Mouse (Mus musculus) hindbrain, embryonic 14.5 days (tissue): ENCODE data around the gene Odf3l2. TPM values are rescaled to one million over a fixed set of nuclear protein-coding genes. Genes with fewer than 3 reads are reported as not detected.

Experiments used
- ATAC-seq: fragments of 200-750 bp; cut with Nextera tagmentation; 2 replicates; pipeline ENCODE4 v1.8.0; 2017; ENCODE audit warnings: moderate number of reproducible peaks, mild to moderate bottlenecking, moderate TSS enrichment, moderate library complexity; ENCODE audit not compliant: low FRiP score
- DNase-seq: peaks from one replicate; pipeline ENCODE4 v3.0.0-alpha.2; 2015; ENCODE audit warnings: low spot score
- H3K27ac ChIP-seq: fragments of 300-500 bp; sonication (generic); 2 replicates; pipeline ENCODE4 v1.5.1; 2014; ENCODE audit warnings: mild to moderate bottlenecking, moderate library complexity
- H3K27me3 ChIP-seq: fragments of 300-500 bp; sonication (generic); 2 replicates; pipeline ENCODE4 v1.6.1; 2014; ENCODE audit warnings: mild to moderate bottlenecking, low read length, mixed read lengths; ENCODE audit not compliant: control insufficient read depth, insufficient read depth
- H3K36me3 ChIP-seq: fragments of 300-500 bp; sonication (generic); replicated peaks from 2 replicates; pipeline ENCODE4 v1.6.1; 2014; ENCODE audit not compliant: control insufficient read depth, insufficient read depth
- H3K4me1 ChIP-seq: fragments of 300-500 bp; sonication (generic); replicated peaks from 2 replicates; pipeline ENCODE4 v1.6.1; 2014; ENCODE audit warnings: antibody characterized with exemption, low read length, mixed read lengths; ENCODE audit not compliant: control insufficient read depth, insufficient read depth
- H3K4me2 ChIP-seq: fragments of 300-500 bp; sonication (generic); replicated peaks from 2 replicates; pipeline ENCODE4 v1.6.1; 2014; ENCODE audit warnings: mild to moderate bottlenecking, moderate library complexity
- H3K4me3 ChIP-seq: fragments of 300-500 bp; sonication (generic); replicated peaks from 2 replicates; pipeline ENCODE4 v1.5.1; 2014; ENCODE audit warnings: mild to moderate bottlenecking, low read length
- H3K9ac ChIP-seq: fragments of 300-500 bp; sonication (generic); 2 replicates; pipeline ENCODE4 v1.6.1; 2014
- H3K9me3 ChIP-seq: fragments of 300-500 bp; sonication (generic); 2 replicates; pipeline ENCODE4 v1.6.1; 2016; ENCODE audit warnings: low read length; ENCODE audit not compliant: control insufficient read depth
- WGBS: fragments of 180-500 bp; shearing (Covaris S2); extraction: QIAGEN DNeasy Blood & Tissue Kit; methylation state at CpG from one replicate; pipeline ENCODE4 v1.1.7; 2014; 5-methylcytosine and 5-hydroxymethylcytosine counted together
- polyA plus RNA-seq: library from polyadenylated mRNA; unstranded; fragments of >200 nt; fragmentation: Nextera tagmentation; extraction: Ambion mirVana; gene quantifications from 2 replicates; pipeline ENCODE4 v1.2.1, GENCODE M21; 2014

Odf3l2 gene
- polyA plus RNA-seq, 1 experiment from 2014 or later: 0.31 TPM

DNA sequence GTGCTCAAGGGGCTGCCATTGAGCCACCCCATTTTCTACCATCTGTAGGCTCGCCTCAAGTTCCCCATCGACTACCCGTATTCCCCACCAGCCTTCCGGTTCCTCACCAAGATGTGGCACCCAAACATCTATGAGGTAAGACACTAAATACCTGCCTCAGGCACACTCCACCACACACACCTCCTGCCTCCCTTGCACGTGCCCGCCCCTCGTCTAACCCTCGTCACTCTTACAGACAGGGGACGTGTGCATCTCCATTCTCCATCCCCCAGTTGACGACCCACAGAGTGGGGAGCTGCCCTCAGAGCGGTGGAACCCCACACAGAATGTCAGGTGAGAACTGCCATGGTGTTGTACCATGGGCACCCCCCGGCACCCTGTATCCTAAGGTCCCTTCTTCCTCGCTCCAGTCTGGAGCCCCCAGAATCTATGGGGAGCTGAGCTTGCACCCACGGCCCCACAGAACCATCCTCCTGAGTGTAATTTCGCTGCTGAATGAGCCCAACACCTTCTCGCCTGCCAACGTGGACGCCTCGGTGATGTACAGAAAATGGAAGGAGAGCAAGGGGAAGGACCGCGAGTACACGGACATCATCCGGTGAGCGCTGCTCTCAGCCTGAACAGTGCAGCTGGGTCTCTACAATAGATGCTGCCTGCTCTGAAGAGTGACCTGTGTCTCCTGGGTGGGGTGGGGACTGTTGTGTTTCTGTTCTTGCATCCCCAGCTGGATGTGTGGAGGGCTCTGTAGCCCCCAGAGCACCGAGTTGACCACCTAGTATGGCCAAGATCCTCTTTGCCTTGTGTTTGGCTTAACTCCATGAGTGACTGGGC is 39.4 kb upstream of the Odf3l2 start:
- H3K27ac ChIP-seq: no peak overlapping the region
- ATAC-seq (no peak), DNase-seq (no peak)
- H3K4me2 ChIP-seq: no peak overlapping the region
- 97% methylated on average over 25 of the region's 25 CpGs for WGBS
- H3K9ac ChIP-seq: no peak overlapping the region
- peaks cover 50% of the 10 kb centered on the region for H3K36me3 ChIP-seq
- H3K4me3 ChIP-seq: no peak overlapping the region
- peaks cover 18% of the 10 kb centered on the region for H3K4me1 ChIP-seq
- no peaks in the 10 kb centered on the region for H3K27me3 ChIP-seq
- H3K9me3 ChIP-seq: no peaks in the 10 kb centered on the region

DNA sequence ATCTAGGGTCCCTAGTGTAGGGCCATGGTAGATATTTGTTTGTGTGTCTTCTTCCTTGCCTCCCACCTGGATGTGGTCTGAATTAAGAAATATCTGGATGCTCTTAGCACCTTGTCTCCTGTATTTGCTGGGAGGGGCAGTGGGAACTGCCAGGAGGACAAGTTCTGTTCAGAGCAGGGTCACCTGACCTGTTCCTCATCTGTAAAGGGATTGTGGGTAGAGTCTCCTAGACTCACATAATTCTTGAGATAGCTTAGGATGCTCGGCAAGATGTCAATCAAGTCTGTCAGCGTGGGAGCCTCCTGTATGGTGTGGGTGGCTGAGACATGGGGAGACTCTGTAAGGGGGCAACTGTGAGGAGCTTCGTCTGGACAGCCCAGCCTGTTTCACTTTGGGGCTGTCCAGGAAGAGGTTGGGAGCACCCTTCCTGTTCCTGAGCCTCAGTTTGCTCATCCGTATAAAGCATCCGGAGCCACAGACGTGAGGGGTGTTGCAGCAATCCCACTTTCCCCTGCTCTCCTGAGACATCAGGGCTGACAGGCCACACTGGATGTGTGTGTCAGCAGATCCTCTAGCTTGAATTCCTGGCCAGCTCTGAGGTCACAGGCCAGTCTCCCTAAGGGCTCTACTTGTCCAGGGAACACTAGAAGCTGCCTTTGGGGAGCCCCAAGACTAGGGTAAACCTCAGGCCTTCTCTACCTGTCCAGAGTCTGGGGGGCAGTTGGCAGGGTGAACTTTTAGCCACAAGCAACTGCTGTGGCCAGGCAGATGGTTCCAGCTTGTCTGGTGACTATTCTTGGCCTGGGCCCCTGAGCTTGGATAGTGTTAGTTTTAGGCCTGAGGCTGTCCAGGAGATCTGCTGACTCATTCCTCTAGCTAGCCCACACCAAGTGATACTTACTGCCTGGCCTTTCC is 38.4 kb upstream of the Odf3l2 start:
- H3K36me3 ChIP-seq: peaks cover 46% of the 10 kb centered on the region
- H3K27ac ChIP-seq: no peak overlapping the region
- ATAC-seq (no peak), DNase-seq (no peak)
- WGBS: 93% methylated on average over 6 of the region's 6 CpGs
- H3K4me1 ChIP-seq: peaks cover 18% of the 10 kb centered on the region
- no peaks in the 10 kb centered on the region for H3K27me3 ChIP-seq
- peak overlapping the region; percentile 83 for H3K4me3 ChIP-seq
- H3K4me2 ChIP-seq: peak overlapping the region; percentile 94
- H3K9ac ChIP-seq: peak overlapping the region; percentile 86; the same call in 1 of the 2 replicates
- no peaks in the 10 kb centered on the region for H3K9me3 ChIP-seq

DNA sequence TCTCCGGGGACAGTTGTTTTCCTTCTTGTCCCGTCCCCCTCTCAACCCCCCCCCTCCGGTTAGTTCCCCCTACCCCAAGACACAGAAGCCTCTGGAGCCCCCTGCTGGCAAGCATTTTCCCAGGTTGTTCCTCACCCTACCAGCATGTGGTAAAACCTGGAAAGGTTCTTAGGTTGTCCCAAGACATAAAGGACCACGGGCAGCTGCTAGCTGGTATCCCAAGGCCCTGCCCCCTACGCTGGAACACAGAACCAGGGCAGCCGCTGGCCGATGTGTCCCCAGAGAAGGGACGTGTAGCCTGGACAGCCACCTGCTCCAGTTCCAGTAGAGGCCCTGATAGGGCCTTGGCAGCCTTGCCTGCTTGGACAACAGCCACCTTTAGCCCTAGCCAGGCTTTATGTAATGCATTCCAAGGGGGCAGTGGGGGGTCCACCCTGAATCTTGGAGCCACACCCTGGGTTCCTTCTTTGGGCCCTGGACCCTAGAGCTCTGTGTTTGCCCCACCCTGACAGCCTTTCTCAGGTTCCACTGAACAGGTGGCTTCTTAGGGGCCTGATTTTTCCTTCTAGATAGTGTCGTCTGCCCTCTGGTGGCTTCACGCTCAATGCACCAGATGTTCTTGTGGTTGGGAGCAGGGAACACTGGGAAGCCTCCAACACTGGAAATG is 37.5 kb upstream of the Odf3l2 start:
- peak overlapping the region; percentile 86 for H3K9ac ChIP-seq
- peaks cover 18% of the 10 kb centered on the region for H3K4me1 ChIP-seq
- H3K27ac ChIP-seq: peak overlapping the region; percentile 85; the same call in 1 of the 2 replicates
- H3K27me3 ChIP-seq: no peaks in the 10 kb centered on the region
- no peaks in the 10 kb centered on the region for H3K9me3 ChIP-seq
- 9% methylated on average over 10 of the region's 10 CpGs for WGBS
- ATAC-seq: no peak
- peak overlapping the region; percentile 94 for H3K4me2 ChIP-seq
- H3K36me3 ChIP-seq: peaks cover 37% of the 10 kb centered on the region
- DNase-seq: no peak
- peak overlapping the region; percentile 83 for H3K4me3 ChIP-seq

DNA sequence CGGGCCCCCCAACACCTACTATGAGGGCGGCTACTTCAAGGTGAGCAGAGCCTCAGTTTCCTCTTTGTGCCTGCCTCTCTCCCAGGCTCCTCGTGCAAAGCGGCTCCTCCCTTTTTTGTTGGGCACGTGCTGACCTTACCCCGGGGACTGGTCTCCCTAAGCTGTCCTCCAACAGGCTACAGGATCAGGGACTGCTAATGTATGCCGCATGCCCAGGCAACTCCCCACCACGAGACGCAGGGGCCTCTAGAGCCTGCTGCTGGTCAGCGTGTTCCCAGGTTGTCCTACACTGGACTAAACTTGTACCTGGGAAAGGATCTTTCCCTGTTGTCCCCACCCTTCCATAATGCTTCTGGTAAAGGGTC is 37.0 kb upstream of the Odf3l2 start:
- Histone ChIP-seq H3K36me3 (peaks cover 32% of the 10 kb centered on the region), H3K4me2 (peak overlapping the region; percentile 94), H3K4me1 (peaks cover 18% of the 10 kb centered on the region), H3K9me3 (no peaks in the 10 kb centered on the region), H3K27ac (peak overlapping the region; percentile 85), H3K27me3 (no peaks in the 10 kb centered on the region), H3K9ac (peak overlapping the region; percentile 86), H3K4me3 (peak overlapping the region; percentile 83)
- DNase-seq (no peak), ATAC-seq (peak; percentile 7; the same call in 1 of the 2 replicates)
- WGBS: 0% methylated on average over 10 of the region's 10 CpGs

DNA sequence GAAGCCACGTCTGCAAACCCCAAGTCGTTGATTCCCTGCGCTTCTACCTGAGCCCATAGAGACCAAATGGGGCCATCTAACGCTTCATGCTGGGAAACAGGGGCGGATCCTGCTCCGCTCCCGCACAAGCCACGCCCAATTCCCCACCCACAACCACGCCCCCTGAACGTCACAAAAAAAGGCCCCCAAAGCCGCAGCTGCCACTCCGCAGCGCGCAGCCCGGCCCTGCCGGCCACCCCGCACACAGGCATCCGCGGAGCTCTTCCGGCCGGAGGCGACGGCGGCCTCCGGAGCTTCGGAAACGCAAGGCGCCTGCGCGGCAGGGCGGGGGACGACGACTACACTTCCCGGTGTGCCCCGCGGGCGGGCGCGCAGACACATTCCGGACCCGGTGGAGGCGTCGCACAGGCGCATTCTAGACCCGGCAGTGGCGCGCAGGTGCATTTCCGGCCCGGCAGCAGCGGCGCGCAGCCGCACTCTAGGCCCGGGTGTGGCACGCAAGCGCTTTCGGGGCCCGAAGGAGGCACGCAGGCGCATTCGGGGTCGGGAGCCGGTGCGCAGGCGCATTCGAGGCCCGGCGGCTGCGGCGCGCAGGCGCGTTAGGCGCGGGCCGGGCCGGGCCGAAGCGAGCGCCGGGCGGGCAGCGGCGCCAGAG is 36.2 kb upstream of the Odf3l2 start, which contains the start of gene Cdc34:
Gene Cdc34 (plus strand): TSS at position 605 of the 655 bp plus-strand sequence.
- H3K27ac ChIP-seq: peak within 1 kb of the TSS; percentile 85
- H3K9me3 ChIP-seq: no peaks in the 10 kb centered on the region
- H3K36me3 ChIP-seq: peaks cover 25% of the 10 kb centered on the region
- no peaks in the 10 kb centered on the region for H3K27me3 ChIP-seq
- H3K4me3 ChIP-seq: peak within 1 kb of the TSS; percentile 83
- H3K4me1 ChIP-seq: peaks cover 18% of the 10 kb centered on the region
- peak within 1 kb of the TSS; percentile 94 for H3K4me2 ChIP-seq
- peak; percentile 95 for ATAC-seq
- peak within 1 kb of the TSS; percentile 86 for H3K9ac ChIP-seq
- peak; percentile 97 for DNase-seq
- under 1% methylated on average over 70 of the region's 84 CpGs for WGBS

DNA sequence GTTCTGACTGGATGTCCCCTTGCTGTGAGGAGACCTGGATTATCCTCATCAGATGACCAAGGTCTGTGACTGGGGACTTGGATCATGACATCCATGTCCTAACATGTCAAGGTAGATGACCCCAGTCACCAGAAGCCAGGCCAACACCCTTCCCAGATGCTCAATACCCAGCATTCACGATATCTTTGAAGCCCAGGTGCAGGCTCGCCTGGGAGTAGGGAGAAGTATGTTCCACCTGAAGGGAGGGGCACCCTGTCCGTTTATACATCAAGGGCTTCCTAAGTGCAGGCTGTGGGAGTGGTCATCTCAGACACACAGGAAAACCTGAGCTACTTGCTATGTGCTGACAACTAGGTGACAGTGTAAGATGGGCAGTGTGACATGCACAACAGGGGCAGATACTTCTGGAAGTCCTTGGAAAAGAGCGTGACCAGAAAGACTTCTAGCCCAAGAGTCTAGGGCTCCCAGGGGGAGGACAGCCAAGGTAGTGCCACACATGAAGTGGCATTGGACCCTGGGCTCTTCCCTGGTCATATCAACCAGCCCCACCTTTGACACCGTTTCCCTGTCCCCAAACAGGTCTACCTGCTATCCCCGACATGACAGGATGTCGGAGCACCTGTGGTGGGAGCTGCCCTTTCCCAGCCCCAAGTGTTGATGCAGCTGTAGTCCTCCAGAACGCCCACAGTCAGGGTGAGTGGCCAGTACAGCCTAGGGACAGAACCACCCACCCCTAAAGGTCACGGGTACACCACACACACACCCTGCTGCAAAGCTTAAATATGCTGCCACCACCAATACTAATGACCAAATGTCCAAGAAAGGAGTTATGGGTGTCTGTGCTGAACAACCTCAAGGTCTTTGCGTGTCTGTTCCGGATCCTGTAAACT is 35.3 kb upstream of the Odf3l2 start:
- DNase-seq: no peak
- Histone ChIP-seq H3K4me1 (peaks cover 18% of the 10 kb centered on the region), H3K4me2 (peak overlapping the region; percentile 53), H3K36me3 (peaks cover 23% of the 10 kb centered on the region), H3K9me3 (no peaks in the 10 kb centered on the region), H3K9ac (peak overlapping the region; percentile 61), H3K27me3 (no peaks in the 10 kb centered on the region), H3K27ac (peak overlapping the region; percentile 85), H3K4me3 (peak overlapping the region; percentile 83)
- WGBS: 43% methylated on average over 11 of the region's 11 CpGs
- peak; percentile 27 for ATAC-seq

DNA sequence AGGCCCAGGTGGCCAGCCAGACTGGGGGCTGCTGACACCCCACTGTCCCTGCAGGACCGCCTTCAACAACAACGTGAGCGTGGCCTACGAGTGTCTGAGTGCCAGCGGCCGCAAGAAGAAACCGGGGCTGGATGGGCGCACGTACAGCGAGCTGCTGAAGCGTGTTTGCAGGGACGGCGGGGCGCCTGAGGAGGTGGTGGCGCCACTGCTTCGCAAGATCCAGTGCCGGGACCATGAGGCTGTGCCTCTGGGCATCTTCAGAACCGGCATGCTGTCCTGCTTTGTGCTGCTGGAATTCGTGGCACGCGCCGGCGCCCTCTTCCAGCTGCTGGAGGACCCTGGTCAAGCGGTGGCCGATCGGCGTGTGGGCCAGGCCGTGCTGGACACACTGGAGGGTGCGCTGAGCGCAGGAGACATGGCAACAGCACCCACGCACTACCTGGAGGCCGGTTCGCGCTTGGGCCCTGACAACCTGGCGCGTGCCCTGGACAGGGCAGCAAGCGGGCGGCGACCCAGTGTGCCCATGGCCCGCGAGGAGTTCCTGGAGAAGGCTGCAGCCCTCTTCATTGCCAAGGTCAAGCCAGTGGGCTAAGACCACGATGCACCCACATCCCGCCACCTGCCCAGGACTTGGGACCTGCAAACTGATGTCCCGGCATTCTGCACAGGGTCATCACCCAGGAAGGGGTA is 30.0 kb upstream of the Odf3l2 start:
- Histone ChIP-seq H3K27me3 (no peaks in the 10 kb centered on the region), H3K4me2 (no peak overlapping the region), H3K27ac (no peak overlapping the region), H3K4me3 (no peak overlapping the region), H3K9ac (no peak overlapping the region), H3K9me3 (no peaks in the 10 kb centered on the region), H3K36me3 (peaks cover 17% of the 10 kb centered on the region), H3K4me1 (peaks cover 9% of the 10 kb centered on the region)
- 49% methylated on average over 44 of the region's 44 CpGs for WGBS
- ATAC-seq: no peak
- no peak for DNase-seq
